Mouse (Mus musculus) liver, embryonic 15.5 days (tissue): ENCODE measurements at regions not wholly inside any gene's neighbourhood (a gene's known extent, or its start where the extent isn't known, plus 50 kb on each side); places are given as distances from the start of the nearest gene placed in this dataset.

ENCODE experiments used
- ATAC-seq: fragments of 200-750 bp; cut with Nextera tagmentation; 2 replicates; pipeline ENCODE4 v1.8.0; 2017; ENCODE audit warnings: moderate number of reproducible peaks, mild to moderate bottlenecking, moderate library complexity; ENCODE audit not compliant: insufficient read depth
- H3K27ac ChIP-seq: fragments of 300-500 bp; sonication (generic); replicated peaks from 2 replicates; pipeline ENCODE4 v1.5.1; 2015; ENCODE audit warnings: mild to moderate bottlenecking, inconsistent platforms
- H3K27me3 ChIP-seq: fragments of 300-500 bp; sonication (generic); 2 replicates; pipeline ENCODE4 v1.6.1; 2015; ENCODE audit warnings: mild to moderate bottlenecking, inconsistent platforms
- H3K36me3 ChIP-seq: fragments of 300-500 bp; sonication (generic); replicated peaks from 2 replicates; pipeline ENCODE4 v1.6.1; 2015; ENCODE audit warnings: moderate library complexity, mild to moderate bottlenecking, inconsistent platforms
- H3K4me1 ChIP-seq: fragments of 300-500 bp; sonication (generic); replicated peaks from 2 replicates; pipeline ENCODE4 v1.6.1; 2015; ENCODE audit warnings: inconsistent platforms
- H3K4me2 ChIP-seq: fragments of 300-500 bp; sonication (generic); 2 replicates; pipeline ENCODE4 v1.6.1; 2015; ENCODE audit warnings: moderate library complexity, mild to moderate bottlenecking, inconsistent platforms
- H3K4me3 ChIP-seq: fragments of 300-500 bp; sonication (generic); replicated peaks from 2 replicates; pipeline ENCODE4 v1.5.1; 2015; ENCODE audit warnings: mild to moderate bottlenecking, inconsistent platforms
- H3K9ac ChIP-seq: fragments of 300-500 bp; sonication (generic); 2 replicates; pipeline ENCODE4 v1.6.1; 2015; ENCODE audit warnings: moderate library complexity, mild to moderate bottlenecking, inconsistent platforms
- H3K9me3 ChIP-seq: fragments of 300-500 bp; sonication (generic); replicated peaks from 2 replicates; pipeline ENCODE4 v1.6.1; 2016; ENCODE audit warnings: inconsistent platforms
- WGBS: fragments of 180-500 bp; shearing (Covaris S2); methylation state at CpG from one replicate; pipeline ENCODE4 v1.1.7; 2015; ENCODE audit warnings: mixed read lengths; ENCODE audit not compliant: insufficient replicate concordance; 5-methylcytosine and 5-hydroxymethylcytosine counted together

GRCm38 (mm10) chr1:75839551-75840223 is 293.6 kb downstream of the Slc4a3 start:
- H3K4me1 ChIP-seq: no peaks in the 10 kb centered on the region
- no peak overlapping the region for H3K4me3 ChIP-seq
- WGBS: 62% methylated on average over 11 of the region's 11 CpGs
- H3K36me3 ChIP-seq: no peaks in the 10 kb centered on the region
- no peak overlapping the region for H3K27ac ChIP-seq
- no peak overlapping the region for H3K4me2 ChIP-seq
- no peaks in the 10 kb centered on the region for H3K9me3 ChIP-seq
- H3K27me3 ChIP-seq: no peaks in the 10 kb centered on the region
- H3K9ac ChIP-seq: no peak overlapping the region
- no peak for ATAC-seq

GRCm38 (mm10) chr1:75842396-75842795 is 296.3 kb downstream of the Slc4a3 start:
- Histone ChIP-seq H3K4me3 (no peak overlapping the region), H3K4me2 (no peak overlapping the region), H3K9ac (no peak overlapping the region), H3K27ac (no peak overlapping the region), H3K9me3 (no peaks in the 10 kb centered on the region), H3K27me3 (no peaks in the 10 kb centered on the region), H3K36me3 (no peaks in the 10 kb centered on the region), H3K4me1 (no peaks in the 10 kb centered on the region)
- no peak for ATAC-seq
- WGBS: 77% methylated on average over 4 of the region's 4 CpGs

GRCm38 (mm10) chr1:75843326-75843725 is 297.3 kb downstream of the Slc4a3 start:
- no peak overlapping the region for H3K4me3 ChIP-seq
- H3K9me3 ChIP-seq: no peaks in the 10 kb centered on the region
- H3K36me3 ChIP-seq: no peaks in the 10 kb centered on the region
- no peak overlapping the region for H3K9ac ChIP-seq
- 81% methylated on average over 6 of the region's 6 CpGs for WGBS
- H3K4me2 ChIP-seq: no peak overlapping the region
- ATAC-seq: no peak
- H3K4me1 ChIP-seq: no peaks in the 10 kb centered on the region
- no peaks in the 10 kb centered on the region for H3K27me3 ChIP-seq
- no peak overlapping the region for H3K27ac ChIP-seq

GRCm38 (mm10) chr1:75844123-75844522 is 298.1 kb downstream of the Slc4a3 start:
- no peak overlapping the region for H3K9ac ChIP-seq
- no peaks in the 10 kb centered on the region for H3K4me1 ChIP-seq
- H3K27me3 ChIP-seq: no peaks in the 10 kb centered on the region
- no peaks in the 10 kb centered on the region for H3K36me3 ChIP-seq
- no peak for ATAC-seq
- H3K9me3 ChIP-seq: 0 out of 2 replicates have a peak, but pooled peaks cover 2% of the 10 kb centered on the region
- H3K4me3 ChIP-seq: no peak overlapping the region
- no peak overlapping the region for H3K4me2 ChIP-seq
- H3K27ac ChIP-seq: no peak overlapping the region
- WGBS: 58% methylated on average over 10 of the region's 10 CpGs

GRCm38 (mm10) chr1:75844529-75844928 is 298.5 kb downstream of the Slc4a3 start:
- Histone ChIP-seq H3K27ac (no peak overlapping the region), H3K4me3 (no peak overlapping the region), H3K9ac (no peak overlapping the region), H3K27me3 (no peaks in the 10 kb centered on the region), H3K4me1 (no peaks in the 10 kb centered on the region), H3K9me3 (0 out of 2 replicates have a peak, but pooled peaks cover 2% of the 10 kb centered on the region), H3K4me2 (no peak overlapping the region), H3K36me3 (no peaks in the 10 kb centered on the region)
- no peak for ATAC-seq
- 69% methylated on average over 4 of the region's 4 CpGs for WGBS

- WGBS: 37% methylated on average over 7 of the region's 7 CpGs
- H3K4me2 ChIP-seq: no peak overlapping the region
- 0 out of 2 replicates have a peak, but pooled peaks cover 2% of the 10 kb centered on the region for H3K9me3 ChIP-seq
- ATAC-seq: no peak
- no peak overlapping the region for H3K4me3 ChIP-seq
- H3K4me1 ChIP-seq: no peaks in the 10 kb centered on the region
- no peak overlapping the region for H3K9ac ChIP-seq
- H3K27me3 ChIP-seq: no peaks in the 10 kb centered on the region
- H3K27ac ChIP-seq: no peak overlapping the region
- H3K36me3 ChIP-seq: no peaks in the 10 kb centered on the region
Observed at GRCm38 (mm10) chr1:75844981-75845380, 298.9 kb downstream of the Slc4a3 start.

- H3K27me3 ChIP-seq: no peaks in the 10 kb centered on the region
- no peaks in the 10 kb centered on the region for H3K36me3 ChIP-seq
- H3K9ac ChIP-seq: no peak overlapping the region
- H3K9me3 ChIP-seq: 0 out of 2 replicates have a peak, but pooled peaks cover 2% of the 10 kb centered on the region
- no peaks in the 10 kb centered on the region for H3K4me1 ChIP-seq
- H3K4me2 ChIP-seq: no peak overlapping the region
- H3K27ac ChIP-seq: no peak overlapping the region
- H3K4me3 ChIP-seq: no peak overlapping the region
- ATAC-seq: no peak
- WGBS: 68% methylated on average over 4 of the region's 4 CpGs
Observed at GRCm38 (mm10) chr1:75845771-75846535, 299.9 kb downstream of the Slc4a3 start.

GRCm38 (mm10) chr1:75847681-75848080 is 301.6 kb downstream of the Slc4a3 start:
- WGBS: 64% methylated on average over 3 of the region's 3 CpGs
- Histone ChIP-seq H3K4me1 (no peaks in the 10 kb centered on the region), H3K4me2 (no peak overlapping the region), H3K36me3 (no peaks in the 10 kb centered on the region), H3K27ac (no peak overlapping the region), H3K4me3 (no peak overlapping the region), H3K9ac (no peak overlapping the region), H3K27me3 (no peaks in the 10 kb centered on the region), H3K9me3 (0 out of 2 replicates have a peak, but pooled peaks cover 2% of the 10 kb centered on the region)
- ATAC-seq: no peak

GRCm38 (mm10) chr1:75848436-75848835 is 302.4 kb downstream of the Slc4a3 start:
- 64% methylated on average over 4 of the region's 4 CpGs for WGBS

GRCm38 (mm10) chr1:75850131-75850530 is 304.1 kb downstream of the Slc4a3 start:
- Histone ChIP-seq H3K4me3 (no peak overlapping the region), H3K27ac (no peak overlapping the region), H3K9me3 (0 out of 2 replicates have a peak, but pooled peaks cover 2% of the 10 kb centered on the region), H3K36me3 (no peaks in the 10 kb centered on the region), H3K9ac (no peak overlapping the region), H3K27me3 (no peaks in the 10 kb centered on the region), H3K4me1 (no peaks in the 10 kb centered on the region), H3K4me2 (no peak overlapping the region)
- 73% methylated on average over 4 of the region's 4 CpGs for WGBS
- ATAC-seq: no peak

More at GRCm38 (mm10) chr1:75848436-75848835, 302.4 kb downstream of the Slc4a3 start:
- Histone ChIP-seq H3K4me3 (no peak overlapping the region), H3K9me3 (0 out of 2 replicates have a peak, but pooled peaks cover 2% of the 10 kb centered on the region), H3K9ac (no peak overlapping the region), H3K36me3 (no peaks in the 10 kb centered on the region), H3K4me1 (no peaks in the 10 kb centered on the region), H3K27me3 (no peaks in the 10 kb centered on the region), H3K27ac (no peak overlapping the region), H3K4me2 (no peak overlapping the region)
- ATAC-seq: no peak

GRCm38 (mm10) chr1:75858551-75859255 is 312.6 kb downstream of the Slc4a3 start:
- H3K27me3 ChIP-seq: no peaks in the 10 kb centered on the region
- no peaks in the 10 kb centered on the region for H3K36me3 ChIP-seq
- no peaks in the 10 kb centered on the region for H3K4me1 ChIP-seq
- H3K4me3 ChIP-seq: no peak overlapping the region
- H3K9ac ChIP-seq: no peak overlapping the region
- no peaks in the 10 kb centered on the region for H3K9me3 ChIP-seq
- no peak for ATAC-seq
- WGBS: 51% methylated on average over 7 of the region's 7 CpGs
- no peak overlapping the region for H3K4me2 ChIP-seq
- no peak overlapping the region for H3K27ac ChIP-seq
